In the genomic region with DNA sequence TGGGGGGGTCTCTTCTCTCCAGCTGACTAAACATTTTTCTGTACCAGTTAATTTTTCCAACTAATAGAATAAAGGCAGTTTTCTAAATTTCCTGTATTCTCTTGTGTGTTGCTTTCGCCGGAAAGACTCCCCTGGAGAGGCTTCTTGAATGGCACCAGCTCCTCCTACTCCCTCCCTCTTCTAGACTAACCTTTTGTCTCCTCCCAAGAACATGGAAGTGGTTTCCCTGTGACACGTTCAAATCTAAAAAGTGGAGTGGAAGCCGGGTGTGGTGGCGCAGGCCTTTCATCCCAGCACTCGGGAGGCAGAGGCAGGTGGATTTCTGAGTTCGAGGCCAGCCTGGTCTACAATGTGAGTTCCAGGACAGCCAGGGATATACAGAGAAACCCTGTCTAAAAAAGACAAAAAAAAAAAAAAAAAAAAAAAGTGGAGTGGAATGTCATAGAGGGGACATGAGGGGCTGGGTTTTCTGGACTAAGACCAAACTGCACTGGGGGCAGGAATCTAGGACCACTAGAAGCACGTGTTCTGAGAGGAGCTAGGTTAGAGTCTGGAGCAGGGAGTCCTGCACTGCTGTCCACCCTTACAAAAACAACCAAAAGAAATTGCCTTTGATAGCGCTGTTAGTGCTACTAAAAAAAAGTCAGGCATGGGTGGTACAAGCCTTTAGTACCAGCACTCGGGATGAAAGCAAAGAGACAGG, we compare ENCODE assay signal across 8 mouse cellular contexts. TPM values are rescaled to one million over a fixed set of nuclear protein-coding genes. Genes with fewer than 3 reads are reported as not detected.
A peak's percentile ranks its signal among the peaks of the same experiment; 100 is the strongest.
DNase-seq lines count a peak whose midpoint lies in the region; ATAC-seq and TF ChIP-seq lines count a peak whose summit lies in the region.

No protein-coding gene starts in this region.

- TF ChIP-seq POLR2A in cerebellum, adult 2 months (IDR thresholded peaks at IDR 0.05; ENCODE audit: borderline replicate concordance, insufficient read depth, low read length): no peak
- no peak for TF ChIP-seq POLR2A in thymus, adult 2 months (IDR thresholded peaks at IDR 0.05; ENCODE audit: control insufficient read depth, extremely low read depth, insufficient read depth, low read length, poor library complexity)

- H3K9ac ChIP-seq in liver, embryonic 14.5 days (replicated peaks): peak overlapping the region; percentile 100

- no peak for ATAC-seq in liver, embryonic 14.5 days (ENCODE audit: insufficient read depth)

- TF ChIP-seq CTCF in cerebellum, adult 2 months (IDR thresholded peaks at IDR 0.05; ENCODE audit: borderline replicate concordance, insufficient read depth, low read depth, low read length): no peak
- TF ChIP-seq CTCF in thymus, adult 2 months (IDR thresholded peaks at IDR 0.05; ENCODE audit: borderline replicate concordance, control insufficient read depth, extremely low read depth, insufficient read depth, low read length, poor library complexity): no peak
- TF ChIP-seq CTCF in liver, embryonic 14.5 days (IDR thresholded peaks at IDR 0.05; ENCODE audit: low read depth): no peak

- DNase-seq in cerebellum, adult 2 months: no peak
- DNase-seq in cerebellum, adult 18-20 months: no peak
- no peak for DNase-seq in thymus, adult 2 months
- no peak for DNase-seq in thymus, postnatal 36 days
- DNase-seq in liver, embryonic 14.5 days (ENCODE audit: low read depth in 3 of 3, low spot score in 3 of 3): no peak
- DNase-seq in adrenal gland, postnatal 10 days: no peak
- DNase-seq in cerebellum, postnatal 25 days: no peak
- DNase-seq in retina, postnatal 1 day: no peak

- H3K4me2 ChIP-seq in liver, embryonic 14.5 days (ENCODE audit: low read depth): peak overlapping the region; percentile 95

- TF ChIP-seq EP300 in liver, embryonic 14.5 days (IDR thresholded peaks at IDR 0.05; ENCODE audit: low read depth): no peak

- 68% methylated on average over 10 of the region's 10 CpGs for WGBS in cerebellum, adult 2 months
- WGBS in thymus, adult 2 months: 77% methylated on average over 10 of the region's 10 CpGs
- WGBS in liver, embryonic 14.5 days (ENCODE audit: insufficient replicate concordance): 44% methylated on average over 10 of the region's 10 CpGs

- no peaks in the 10 kb centered on the region for H3K27me3 ChIP-seq in cerebellum, adult 2 months (ENCODE audit: control insufficient read depth, insufficient read depth, low read length)
- H3K27me3 ChIP-seq in thymus, adult 2 months (ENCODE audit: control insufficient read depth, insufficient read depth, low read length): no peaks in the 10 kb centered on the region
- no peaks in the 10 kb centered on the region for H3K27me3 ChIP-seq in liver, embryonic 14.5 days (ENCODE audit: control insufficient read depth, insufficient read depth, low read length)

- H3K27ac ChIP-seq in cerebellum, adult 2 months (ENCODE audit: insufficient read depth, low read length): 0 out of 2 replicates have a peak overlapping the region, but pooled peaks have one; percentile 5
- peak overlapping the region; percentile 75; the same call in 1 of the 2 replicates for H3K27ac ChIP-seq in thymus, adult 2 months (ENCODE audit: control insufficient read depth, insufficient read depth, low read length)
- peak overlapping the region; percentile 99 for H3K27ac ChIP-seq in liver, embryonic 14.5 days

- no peak overlapping the region for H3K4me3 ChIP-seq in cerebellum, adult 2 months (replicated peaks; ENCODE audit: insufficient read depth, low read depth, low read length)
- no peak overlapping the region for H3K4me3 ChIP-seq in thymus, adult 2 months (ENCODE audit: control insufficient read depth, insufficient read depth, low read length)
- H3K4me3 ChIP-seq in liver, embryonic 14.5 days (ENCODE audit: insufficient read depth in 1 of 2, low read depth in 2 of 2, low read length in 2 of 2): peak overlapping the region; percentile 42 to 84

- H3K9me3 ChIP-seq in liver, embryonic 14.5 days (ENCODE audit: control insufficient read depth, low read length): no peaks in the 10 kb centered on the region

- peaks cover 4% of the 10 kb centered on the region for H3K4me1 ChIP-seq in cerebellum, adult 2 months (ENCODE audit: control insufficient read depth, insufficient read depth, low read length)
- H3K4me1 ChIP-seq in thymus, adult 2 months (replicated peaks; ENCODE audit: control insufficient read depth, insufficient read depth, low read length): peaks cover 24% of the 10 kb centered on the region
- H3K4me1 ChIP-seq in liver, embryonic 14.5 days (replicated peaks; ENCODE audit: control insufficient read depth in 2 of 2, insufficient read depth in 2 of 2, low read length in 1 of 2): peaks cover 32 to 38% of the 10 kb centered on the region in 2 experiments

- H3K36me3 ChIP-seq in thymus, adult 2 months (ENCODE audit: control insufficient read depth, insufficient read depth, low read length): peaks cover 27% of the 10 kb centered on the region
- H3K36me3 ChIP-seq in liver, embryonic 14.5 days (replicated peaks; ENCODE audit: control insufficient read depth, insufficient read depth, low read depth): peaks cover 70% of the 10 kb centered on the region

RNA-seq across cellular contexts. Expression of gene Gpx1, which starts 0.7 kb away (rescaled TPM):
- polyA plus RNA-seq in cerebellum, adult 2 months (2012; rRNA removed): 247 and 249 TPM in 2 replicates
- 800 and 899 TPM in 2 replicates for polyA plus RNA-seq in thymus, adult 2 months (2012; rRNA removed)
- 3,084 and 3,741 TPM in 2 replicates for polyA plus RNA-seq in liver, embryonic 14.5 days (2012; rRNA removed)
- 6,910 and 6,914 TPM in 2 replicates for polyA plus RNA-seq in liver, embryonic 14.5 days (2014; fragmentation: Nextera tagmentation; extraction: Ambion mirVana)
- 100 to 1,000 TPM; 424 to 480 TPM for total RNA-seq in adrenal gland, postnatal 10 days (2021)

RNA-seq across cellular contexts. Expression of gene Usp4, which starts 9.7 kb away (rescaled TPM):
- 97.5 and 104 TPM in 2 replicates for polyA plus RNA-seq in cerebellum, adult 2 months (2012; rRNA removed)
- polyA plus RNA-seq in thymus, adult 2 months (2012; rRNA removed): 100 and 104 TPM in 2 replicates
- polyA plus RNA-seq in liver, embryonic 14.5 days (2012; rRNA removed): 29.2 and 38.5 TPM in 2 replicates
- 59.3 and 67.6 TPM in 2 replicates for polyA plus RNA-seq in liver, embryonic 14.5 days (2014; fragmentation: Nextera tagmentation; extraction: Ambion mirVana)
- total RNA-seq in adrenal gland, postnatal 10 days (2021): 100 to 1,000 TPM; 101 to 111 TPM

RNA-seq across cellular contexts. Expression of gene Tcta, which starts 32.0 kb away (rescaled TPM):
- polyA plus RNA-seq in cerebellum, adult 2 months (2012; rRNA removed): 55.2 and 58.9 TPM in 2 replicates
- 31.1 and 43.4 TPM in 2 replicates for polyA plus RNA-seq in thymus, adult 2 months (2012; rRNA removed)
- polyA plus RNA-seq in liver, embryonic 14.5 days (2012; rRNA removed): 10.4 and 10.6 TPM in 2 replicates
- 10.9 and 13.2 TPM in 2 replicates for polyA plus RNA-seq in liver, embryonic 14.5 days (2014; fragmentation: Nextera tagmentation; extraction: Ambion mirVana)
- total RNA-seq in adrenal gland, postnatal 10 days (2021): 10 to 100 TPM; 28.9 to 36.6 TPM

RNA-seq across cellular contexts. Expression of gene Rhoa, which starts 32.1 kb away (rescaled TPM):
- polyA plus RNA-seq in cerebellum, adult 2 months (2012; rRNA removed): 198 and 201 TPM in 2 replicates
- polyA plus RNA-seq in thymus, adult 2 months (2012; rRNA removed): 148 and 178 TPM in 2 replicates
- 62.5 and 76.4 TPM in 2 replicates for polyA plus RNA-seq in liver, embryonic 14.5 days (2012; rRNA removed)
- polyA plus RNA-seq in liver, embryonic 14.5 days (2014; fragmentation: Nextera tagmentation; extraction: Ambion mirVana): 130 and 133 TPM in 2 replicates
- total RNA-seq in adrenal gland, postnatal 10 days (2021): 100 to 1,000 TPM; 352 to 357 TPM

RNA-seq across cellular contexts. Expression of gene Amt, which starts 41.3 kb away (rescaled TPM):
- polyA plus RNA-seq in cerebellum, adult 2 months (2012; rRNA removed): 63.2 and 64.2 TPM in 2 replicates
- polyA plus RNA-seq in thymus, adult 2 months (2012; rRNA removed): 3.2 and 4.4 TPM in 2 replicates
- polyA plus RNA-seq in liver, embryonic 14.5 days (2012; rRNA removed): 6.1 and 7.5 TPM in 2 replicates
- 7.2 and 7.7 TPM in 2 replicates for polyA plus RNA-seq in liver, embryonic 14.5 days (2014; fragmentation: Nextera tagmentation; extraction: Ambion mirVana)
- 10 to 100 TPM in 1 of 2 experiments, 1 to 10 TPM in 1; 9.3 to 14.7 TPM for total RNA-seq in adrenal gland, postnatal 10 days (2021)

Comparison
In these comparisons a context has a peak if more than half of its experiments do, and no peak if none do; other contexts are left out.
1. H3K27ac ChIP-seq: peak in every context shown above with its lines; median percentile 99 in liver, embryonic 14.5 days; 75 in thymus, adult 2 months; 5 in cerebellum, adult 2 months.
2. H3K4me3 ChIP-seq: peak in liver, embryonic 14.5 days (2 of 2); none in cerebellum, adult 2 months (single experiment) and thymus, adult 2 months (single experiment).